Mouse (Mus musculus) stomach, postnatal 0 days (tissue): ENCODE data around the gene Rpap1. TPM values are rescaled to one million over a fixed set of nuclear protein-coding genes. Genes with fewer than 3 reads are reported as not detected.
A peak's percentile ranks its signal among the peaks of the same experiment; 100 is the strongest.
"Not testable (repeated sequence)": the region's sequence is repeated elsewhere in the genome, so short reads cannot be mapped to it uniquely, and the experiment has no call there.

Experiments
- ATAC-seq: fragments of 200-750 bp; cut with Nextera tagmentation; 2 replicates; pipeline ENCODE4 v1.8.0; 2017; ENCODE audit not compliant: low FRiP score, low TSS enrichment
- DNase-seq: peaks from one replicate; pipeline ENCODE4 v3.0.0-alpha.2; 2016; ENCODE audit warnings: low spot score
- H3K27ac ChIP-seq: fragments of 300-500 bp; sonication (generic); replicated peaks from 2 replicates; pipeline ENCODE4 v1.5.1; 2014; ENCODE audit warnings: mild to moderate bottlenecking, control low read depth
- H3K27me3 ChIP-seq: fragments of 300-500 bp; sonication (generic); 2 replicates; pipeline ENCODE4 v1.6.1; 2014; ENCODE audit warnings: low read length; ENCODE audit not compliant: control insufficient read depth, insufficient read depth
- H3K36me3 ChIP-seq: fragments of 300-500 bp; sonication (generic); 2 replicates; pipeline ENCODE4 v1.6.1; 2014; ENCODE audit warnings: low read length, mixed read lengths; ENCODE audit not compliant: control insufficient read depth, insufficient read depth
- H3K4me1 ChIP-seq: fragments of 300-500 bp; sonication (generic); replicated peaks from 2 replicates; pipeline ENCODE4 v1.6.1; 2014; ENCODE audit warnings: antibody characterized with exemption; ENCODE audit not compliant: control insufficient read depth, insufficient read depth
- H3K4me2 ChIP-seq: fragments of 300-500 bp; sonication (generic); replicated peaks from 2 replicates; pipeline ENCODE4 v1.6.1; 2014; ENCODE audit warnings: low read depth, mild to moderate bottlenecking, control low read depth, moderate library complexity
- H3K4me3 ChIP-seq: fragments of 300-500 bp; sonication (generic); 2 replicates; pipeline ENCODE4 v1.5.1; 2014; ENCODE audit warnings: low read depth, low read length, control low read depth
- H3K9ac ChIP-seq: fragments of 300-500 bp; sonication (generic); 2 replicates; pipeline ENCODE4 v1.6.1; 2014; ENCODE audit warnings: mild to moderate bottlenecking, low read length, control low read depth, mixed read lengths
- H3K9me3 ChIP-seq: fragments of 300-500 bp; sonication (generic); 2 replicates; pipeline ENCODE4 v1.6.1; 2016; ENCODE audit warnings: low read length; ENCODE audit not compliant: control insufficient read depth
- CTCF ChIP-seq: IDR thresholded peaks from 2 replicates; pipeline ENCODE4 v1.5.1; 2016; ENCODE audit warnings: antibody characterized with exemption, low read depth, mild to moderate bottlenecking, moderate library complexity
- EP300 ChIP-seq: optimal IDR thresholded peaks from 2 replicates; pipeline ENCODE3; 2016; ENCODE audit warnings: antibody characterized with exemption
- WGBS: fragments of 180-500 bp; shearing (Covaris S2); extraction: QIAGEN DNeasy Blood & Tissue Kit; methylation state at CpG from one replicate; pipeline ENCODE4 v1.1.7; 2014; 5-methylcytosine and 5-hydroxymethylcytosine counted together
- polyA plus RNA-seq: library from polyadenylated mRNA; unstranded; fragments of >200 nt; fragmentation: Nextera tagmentation; extraction: Ambion mirVana; gene quantifications from 2 replicates; pipeline ENCODE4 v1.2.1, GENCODE M21; 2015

Gene Rpap1
- polyA plus RNA-seq, 1 experiment from 2014 or later, result 10.4 TPM

GRCm38 (mm10) chr2:119740567-119740966, 46.8 kb downstream of the Rpap1 start:
- Histone ChIP-seq H3K27me3 (no peaks in the 10 kb centered on the region), H3K4me3 (no peak overlapping the region), H3K27ac (no peak overlapping the region), H3K4me1 (peaks cover 3% of the 10 kb centered on the region; the same call in 1 of the 2 replicates), H3K36me3 (no peaks in the 10 kb centered on the region), H3K4me2 (peak overlapping the region; percentile 100), H3K9me3 (no peaks in the 10 kb centered on the region), H3K9ac (no peak overlapping the region)
- WGBS, result 32% methylated on average over 2 of the region's 2 CpGs
- DNase-seq (no peak), ATAC-seq (no peak)
- TF ChIP-seq CTCF (no peak), EP300 (no peak)

- no peaks in the 10 kb centered on the region for H3K9me3 ChIP-seq
- no peak overlapping the region for H3K4me3 ChIP-seq
- H3K36me3 ChIP-seq, result peaks cover 12% of the 10 kb centered on the region
- ATAC-seq (peak; percentile 38; the same call in 1 of the 2 replicates), DNase-seq (peak; percentile 57)
- no peaks in the 10 kb centered on the region for H3K27me3 ChIP-seq
- no peak overlapping the region for H3K9ac ChIP-seq
- H3K4me1 ChIP-seq, result no peaks in the 10 kb centered on the region; the same call in 1 of the 2 replicates
- H3K27ac ChIP-seq, result no peak overlapping the region
- TF ChIP-seq CTCF, result no peak
- TF ChIP-seq EP300, result no peak
- WGBS, result 12% methylated on average over 12 of the region's 12 CpGs
- no peak overlapping the region for H3K4me2 ChIP-seq
Observed at GRCm38 (mm10) chr2:119737124-119737523, 50.2 kb downstream of the Rpap1 start.

- Histone ChIP-seq H3K9ac (no peak overlapping the region), H3K4me2 (no peak overlapping the region), H3K9me3 (no peaks in the 10 kb centered on the region), H3K4me3 (no peak overlapping the region), H3K36me3 (peaks cover 31% of the 10 kb centered on the region), H3K4me1 (no peaks in the 10 kb centered on the region), H3K27ac (no peak overlapping the region), H3K27me3 (no peaks in the 10 kb centered on the region)
- WGBS, result 86% methylated on average over 4 of the region's 4 CpGs
- no peak for DNase-seq
- TF ChIP-seq EP300, result no peak
- TF ChIP-seq CTCF, result no peak
- ATAC-seq, result no peak
Observed at GRCm38 (mm10) chr2:119730735-119731134, 56.6 kb downstream of the Rpap1 start.

DNA sequence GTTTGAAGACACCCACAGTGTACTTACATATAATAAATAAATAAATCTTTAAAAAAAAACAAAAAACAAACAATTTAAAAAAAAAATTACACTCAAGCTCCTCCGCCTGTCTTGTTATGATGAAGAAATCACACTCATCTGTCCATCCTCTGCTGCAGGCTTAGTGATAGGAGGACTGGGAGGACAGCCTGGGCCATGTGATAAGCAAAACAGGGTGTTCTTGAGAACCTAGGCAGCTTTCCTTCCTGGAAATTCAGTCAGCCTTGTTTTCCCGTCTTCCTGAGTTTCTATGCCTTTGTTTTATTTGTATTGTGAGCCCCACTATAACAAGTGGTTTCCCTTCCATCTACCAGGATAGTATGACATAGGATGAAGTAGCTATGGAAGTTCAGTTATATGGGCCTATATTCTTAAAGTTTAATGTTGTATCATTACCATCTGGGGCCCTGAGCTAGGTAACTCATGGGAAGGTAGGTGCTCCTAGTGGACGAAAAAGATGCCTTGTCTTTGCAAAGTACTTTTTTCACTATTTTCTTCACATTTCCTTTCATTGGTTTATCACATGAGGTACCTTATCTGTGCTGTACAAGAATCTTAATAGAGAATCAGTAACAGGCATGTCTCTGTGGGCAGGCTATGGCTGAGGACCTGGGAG, 59.4 kb downstream of the Rpap1 start:
- ATAC-seq, result no peak
- Histone ChIP-seq H3K9ac (no peak overlapping the region), H3K27ac (no peak overlapping the region), H3K4me3 (no peak overlapping the region), H3K4me2 (no peak overlapping the region), H3K36me3 (peaks cover 29% of the 10 kb centered on the region), H3K9me3 (no peaks in the 10 kb centered on the region), H3K4me1 (no peaks in the 10 kb centered on the region), H3K27me3 (no peaks in the 10 kb centered on the region)
- TF ChIP-seq CTCF (no peak), EP300 (no peak)
- WGBS, result 84% methylated on average over 3 of the region's 3 CpGs
- no peak for DNase-seq

DNA sequence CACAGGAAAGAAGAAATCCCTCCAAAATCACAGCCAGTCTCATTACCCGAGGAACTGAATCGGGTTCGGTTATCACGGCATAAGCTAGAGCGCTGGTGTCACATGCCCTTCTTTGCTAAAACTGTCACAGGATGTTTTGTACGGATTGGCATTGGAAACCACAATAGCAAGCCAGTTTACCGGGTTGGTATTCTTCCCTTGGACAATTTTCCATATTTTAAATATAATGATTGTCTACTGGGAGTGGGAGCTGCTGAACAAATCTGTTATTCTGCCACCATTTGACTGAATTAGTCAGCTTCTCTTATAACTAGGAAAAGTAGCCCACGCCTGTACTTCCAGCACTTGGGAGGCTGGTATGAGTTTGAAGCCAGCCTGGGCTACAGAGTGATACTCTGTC, 66.3 kb downstream of the Rpap1 start:
- DNase-seq, result no peak
- no peak for TF ChIP-seq CTCF
- no peak for TF ChIP-seq EP300
- H3K9ac ChIP-seq, result no peak overlapping the region
- H3K4me3 ChIP-seq, result no peak overlapping the region
- H3K36me3 ChIP-seq, result peaks cover 18% of the 10 kb centered on the region; the same call in 1 of the 2 replicates
- no peaks in the 10 kb centered on the region for H3K27me3 ChIP-seq
- 93% methylated on average over 8 of the region's 8 CpGs for WGBS
- H3K27ac ChIP-seq, result no peak overlapping the region
- no peak overlapping the region for H3K4me2 ChIP-seq
- H3K9me3 ChIP-seq, result no peaks in the 10 kb centered on the region
- H3K4me1 ChIP-seq, result no peaks in the 10 kb centered on the region
- no peak for ATAC-seq

DNA sequence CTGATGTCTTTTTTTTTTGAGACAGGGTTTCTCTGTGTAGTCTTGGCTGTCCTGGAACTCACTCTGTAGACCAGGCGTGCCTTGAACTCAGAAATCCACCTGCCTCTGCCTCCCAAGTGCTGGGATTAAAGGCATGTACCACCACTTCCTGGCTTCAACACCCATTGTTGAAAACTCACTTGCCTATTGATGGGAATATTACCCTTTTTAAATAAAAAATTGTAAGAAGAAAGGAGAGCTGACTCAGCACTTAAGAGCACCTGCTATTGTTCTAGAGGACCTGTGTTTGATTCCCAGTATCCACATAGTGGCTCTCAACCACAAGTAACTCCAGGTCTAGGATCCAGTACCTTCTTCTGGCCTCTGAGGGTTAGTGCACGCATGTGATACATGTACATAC, 71.5 kb downstream of the Rpap1 start:
- not testable (repeated sequence) for H3K9ac ChIP-seq, H3K9me3 ChIP-seq, ATAC-seq, DNase-seq, H3K4me1 ChIP-seq, H3K4me3 ChIP-seq, H3K36me3 ChIP-seq, H3K4me2 ChIP-seq, H3K27me3 ChIP-seq, H3K27ac ChIP-seq
- 96% methylated on average over 2 of the region's 2 CpGs for WGBS

Other genes with a start within 250 kb of the Rpap1 start
- gene Exd1, start 239.9 kb downstream of the Rpap1 start, polyA plus RNA-seq, result 0.16 and 0.35 TPM in 2 replicates
- 127 and 134 TPM in 2 replicates for gene Chp1, start 239.8 kb downstream of the Rpap1 start, polyA plus RNA-seq
- 17.6 and 23.7 TPM in 2 replicates for gene Nusap1, start 169.2 kb downstream of the Rpap1 start, polyA plus RNA-seq
- gene Oip5, start 169.1 kb downstream of the Rpap1 start, polyA plus RNA-seq, result 8.5 and 9.3 TPM in 2 replicates
- gene Ndufaf1, start 124.7 kb downstream of the Rpap1 start, polyA plus RNA-seq, result 28.0 and 28.6 TPM in 2 replicates
- gene Rtf1, start 112.5 kb downstream of the Rpap1 start, polyA plus RNA-seq, result 27.4 and 33.2 TPM in 2 replicates
- 9.8 and 12.1 TPM in 2 replicates for gene Itpka, start 45.2 kb downstream of the Rpap1 start, polyA plus RNA-seq
- gene Ltk, start 27.1 kb downstream of the Rpap1 start, polyA plus RNA-seq, result 2.2 and 2.3 TPM in 2 replicates
- 20.6 and 22.8 TPM in 2 replicates for gene Tyro3, start 10.2 kb upstream of the Rpap1 start, polyA plus RNA-seq
- 9.4 TPM in 2 replicates for gene Mga, start 109.7 kb upstream of the Rpap1 start, polyA plus RNA-seq
- gene Mapkbp1, start 185.2 kb upstream of the Rpap1 start, polyA plus RNA-seq, result 1.1 and 1.3 TPM in 2 replicates
- 11.3 and 12.7 TPM in 2 replicates for gene Jmjd7, start 239.9 kb upstream of the Rpap1 start, polyA plus RNA-seq
- 4.3 and 5.6 TPM in 2 replicates for gene Gm28042, start 240.0 kb upstream of the Rpap1 start, polyA plus RNA-seq
- gene Pla2g4b, start 245.9 kb upstream of the Rpap1 start, polyA plus RNA-seq, result 8.0 and 8.7 TPM in 2 replicates